Mouse (Mus musculus) adrenal gland, adult 2 months (tissue): ENCODE data around the gene Plgrkt. TPM values are rescaled to one million over a fixed set of nuclear protein-coding genes. Genes with fewer than 3 reads are reported as not detected.

Experiments used
- polyA plus RNA-seq: library from polyadenylated mRNA; depleted of rRNA; stranded (reverse); fragments of >200 nt; gene quantifications from 2 replicates; pipeline ENCODE4 v1.2.3, GENCODE M21; 2012; rRNA removed
- total RNA-seq, 2 experiments: library from RNA; stranded (reverse); gene quantifications; 2 replicates each; pipeline ENCODE4 v1.2.3; 2021

The Plgrkt gene
- total and polyA plus RNA-seq, 3 experiments: 49.7 to 74.8 (median 56.9) TPM

Other genes with a start within 250 kb of the Plgrkt start
- 10 to 100 TPM; 18.2 to 19.2 TPM for gene Jak2, start 115.6 kb downstream of the Plgrkt start, total RNA-seq
- gene Jak2, start 115.6 kb downstream of the Plgrkt start, polyA plus RNA-seq: 3.1 and 3.2 TPM in 2 replicates
- 1 to 10 TPM in 1 of 2 experiments, under 1 TPM in 1; 0.58 to 1.3 TPM for gene Insl6, start 42.0 kb downstream of the Plgrkt start, total RNA-seq
- gene Insl6, start 42.0 kb downstream of the Plgrkt start, polyA plus RNA-seq: 0.36 and 0.39 TPM in 2 replicates
- not detected for gene Rln1, start 32.7 kb downstream of the Plgrkt start, total RNA-seq
- gene Rln1, start 32.7 kb downstream of the Plgrkt start, polyA plus RNA-seq: not detected in 2 replicates
- gene Cd274, start 65 bp upstream of the Plgrkt start, total RNA-seq: 10 to 100 TPM in 1 of 2 experiments, 1 to 10 TPM in 1; 5.0 to 10.7 TPM
- 1.8 and 2.0 TPM in 2 replicates for gene Cd274, start 65 bp upstream of the Plgrkt start, polyA plus RNA-seq
- gene Pdcd1lg2, start 43.5 kb upstream of the Plgrkt start, total RNA-seq: not detected
- not detected in 2 replicates for gene Pdcd1lg2, start 43.5 kb upstream of the Plgrkt start, polyA plus RNA-seq
- gene Ric1, start 154.9 kb upstream of the Plgrkt start, total RNA-seq: 10 to 100 TPM; 25.9 to 40.3 TPM
- gene Ric1, start 154.9 kb upstream of the Plgrkt start, polyA plus RNA-seq: 7.5 and 7.9 TPM in 2 replicates